Comparison of ENCODE assay signal across 9 mouse cellular contexts in genomic region chr3:37712501-37712900, GRCm38 (mm10). TPM values are rescaled to one million over a fixed set of nuclear protein-coding genes. Genes with fewer than 3 reads are reported as not detected.
DNase-seq lines count a peak whose midpoint lies in the region; ATAC-seq and TF ChIP-seq lines count a peak whose summit lies in the region.
"Had no signal": no experiment of that assay in that cellular context is flagged by ENCODE, and none has a peak within 500 bp of the region (broad histone marks: within the 10 kb centered on the region; RNA-seq: fewer than 3 reads in every experiment).

No protein-coding gene starts in this region.

- H3K4me3 ChIP-seq in heart, adult 2 months: no peak overlapping the region
- no peak overlapping the region for H3K4me3 ChIP-seq in heart, embryonic 12.5 days
- H3K4me3 ChIP-seq in cerebellum, adult 2 months (replicated peaks; ENCODE audit: insufficient read depth, low read depth, low read length): no peak overlapping the region
- H3K4me3 ChIP-seq in heart, postnatal 0 days (ENCODE audit: low read depth, low read length): no peak overlapping the region
- H3K4me3 ChIP-seq in lung, postnatal 0 days (ENCODE audit: low read depth, low read length): no peak overlapping the region
- H3K4me3 ChIP-seq: midbrain, embryonic 12.5 days had no signal

- no peak overlapping the region; the same call in 1 of the 2 replicates for H3K27ac ChIP-seq in heart, adult 2 months
- no peak overlapping the region for H3K27ac ChIP-seq in heart, embryonic 12.5 days (ENCODE audit: poor library complexity, severe bottlenecking)
- H3K27ac ChIP-seq in cerebellum, adult 2 months (ENCODE audit: insufficient read depth, low read length): no peak overlapping the region
- H3K27ac ChIP-seq in heart, postnatal 0 days (ENCODE audit: low read depth): 0 out of 2 replicates have a peak overlapping the region, but pooled peaks have one; percentile 3
- H3K27ac ChIP-seq in lung, postnatal 0 days (ENCODE audit: low read length): no peak overlapping the region
- H3K27ac ChIP-seq: midbrain, embryonic 12.5 days had no signal

- no peak for TF ChIP-seq POLR2A in heart, adult 2 months (IDR thresholded peaks at IDR 0.05; ENCODE audit: insufficient read depth, low read depth, low read length)
- no peak for TF ChIP-seq POLR2A in cerebellum, adult 2 months (IDR thresholded peaks at IDR 0.05; ENCODE audit: borderline replicate concordance, insufficient read depth, low read length)

- DNase-seq in heart, adult 2 months: peak; percentile 66 to 75
- DNase-seq in cerebellum, adult 2 months: peak; percentile 71 to 75
- no peak for DNase-seq in heart, postnatal 0 days (ENCODE audit: low spot score)
- peak; percentile 60 for DNase-seq in lung, postnatal 0 days (ENCODE audit: low spot score)
- DNase-seq in frontal cortex, postnatal 36 days (ENCODE audit: low spot score in 2 of 2): no peak
- DNase-seq in layer of hippocampus, adult 9-10 months (ENCODE audit: low spot score): no peak

- 30% methylated on average over 9 of the region's 9 CpGs for WGBS in heart, adult 2 months
- 34% methylated on average over 9 of the region's 9 CpGs for WGBS in heart, embryonic 12.5 days
- 9% methylated on average over 9 of the region's 9 CpGs for WGBS in cerebellum, adult 2 months
- 14% methylated on average over 9 of the region's 9 CpGs for WGBS in heart, postnatal 0 days
- 25% methylated on average over 9 of the region's 9 CpGs for WGBS in lung, postnatal 0 days

- intact Hi-C loops in heart, adult 2 months (cut with DNase I): no loop called here

- no peaks in the 10 kb centered on the region for H3K79me2 ChIP-seq in heart, adult 2 months (replicated peaks; ENCODE audit: control insufficient read depth, insufficient read depth, low read length)

- TF ChIP-seq EP300 in heart, adult 2 months (IDR thresholded peaks at IDR 0.05; ENCODE audit: insufficient read depth, low read depth, low read length): no peak
- TF ChIP-seq EP300 in heart, postnatal 0 days (IDR thresholded peaks at IDR 0.05; ENCODE audit: low read depth): no peak
- TF ChIP-seq EP300 in lung, postnatal 0 days (IDR thresholded peaks at IDR 0.05): no peak

- ATAC-seq in heart, embryonic 12.5 days (ENCODE audit: insufficient number of reproducible peaks, low FRiP score): no peak
- no peak for ATAC-seq in heart, postnatal 0 days (ENCODE audit: insufficient read depth, low read depth)
- ATAC-seq in lung, postnatal 0 days: peak; percentile 49
- ATAC-seq in megakaryocyte progenitor cell, adult 5-6 weeks (replicated peaks; ENCODE audit: poor library complexity): no peak

- TF ChIP-seq CTCF in heart, adult 2 months (IDR thresholded peaks at IDR 0.05): no peak
- no peak for TF ChIP-seq CTCF in cerebellum, adult 2 months (IDR thresholded peaks at IDR 0.05; ENCODE audit: borderline replicate concordance, insufficient read depth, low read depth, low read length)
- TF ChIP-seq CTCF in heart, postnatal 0 days (IDR thresholded peaks at IDR 0.05; ENCODE audit: low read depth): no peak
- TF ChIP-seq CTCF in lung, postnatal 0 days (IDR thresholded peaks at IDR 0.05): no peak

- no peaks in the 10 kb centered on the region for H3K27me3 ChIP-seq in heart, adult 2 months (ENCODE audit: control insufficient read depth, insufficient read depth, low read length)
- H3K27me3 ChIP-seq in heart, embryonic 12.5 days (replicated peaks): peaks cover 12% of the 10 kb centered on the region
- H3K27me3 ChIP-seq in cerebellum, adult 2 months (ENCODE audit: control insufficient read depth, insufficient read depth, low read length): no peaks in the 10 kb centered on the region
- H3K27me3 ChIP-seq in heart, postnatal 0 days (ENCODE audit: control insufficient read depth, insufficient read depth, low read length): no peaks in the 10 kb centered on the region
- no peaks in the 10 kb centered on the region for H3K27me3 ChIP-seq in lung, postnatal 0 days (replicated peaks; ENCODE audit: insufficient read depth, low read length)
- H3K27me3 ChIP-seq: midbrain, embryonic 12.5 days had no signal

- no peak overlapping the region for H3K4me2 ChIP-seq in heart, embryonic 12.5 days
- H3K4me2 ChIP-seq in heart, postnatal 0 days (ENCODE audit: low read depth, low read length): no peak overlapping the region
- H3K4me2 ChIP-seq in lung, postnatal 0 days (replicated peaks; ENCODE audit: low read depth, low read length): no peak overlapping the region
- H3K4me2 ChIP-seq: midbrain, embryonic 12.5 days had no signal

- no peak overlapping the region for H3K9ac ChIP-seq in heart, adult 2 months (ENCODE audit: low read depth, low read length)
- H3K9ac ChIP-seq in heart, embryonic 12.5 days: no peak overlapping the region
- H3K9ac ChIP-seq in heart, postnatal 0 days (replicated peaks; ENCODE audit: low read depth, low read length): no peak overlapping the region
- no peak overlapping the region for H3K9ac ChIP-seq in lung, postnatal 0 days (replicated peaks; ENCODE audit: low read depth)
- H3K9ac ChIP-seq: midbrain, embryonic 12.5 days had no signal

- H3K9me3 ChIP-seq in heart, embryonic 12.5 days (replicated peaks): peaks cover 6% of the 10 kb centered on the region; the same call in 1 of the 2 replicates
- H3K9me3 ChIP-seq in heart, postnatal 0 days (replicated peaks; ENCODE audit: control insufficient read depth, low read length): no peaks in the 10 kb centered on the region
- H3K9me3 ChIP-seq in lung, postnatal 0 days (ENCODE audit: low read length): no peaks in the 10 kb centered on the region
- H3K9me3 ChIP-seq: midbrain, embryonic 12.5 days had no signal

- H3K36me3 ChIP-seq in heart, adult 2 months (ENCODE audit: control insufficient read depth, insufficient read depth, low read length): no peaks in the 10 kb centered on the region
- no peaks in the 10 kb centered on the region for H3K36me3 ChIP-seq in heart, embryonic 12.5 days
- H3K36me3 ChIP-seq in heart, postnatal 0 days (replicated peaks; ENCODE audit: control insufficient read depth, insufficient read depth, low read length): no peaks in the 10 kb centered on the region
- H3K36me3 ChIP-seq in lung, postnatal 0 days (ENCODE audit: insufficient read depth, low read length): no peaks in the 10 kb centered on the region
- H3K36me3 ChIP-seq: midbrain, embryonic 12.5 days had no signal

- H3K4me1 ChIP-seq in heart, adult 2 months (ENCODE audit: control insufficient read depth, insufficient read depth, low read length): no peaks in the 10 kb centered on the region
- H3K4me1 ChIP-seq in heart, embryonic 12.5 days (replicated peaks): peaks cover 9% of the 10 kb centered on the region; the same call in 1 of the 2 replicates
- peaks cover 5% of the 10 kb centered on the region; the same call in 1 of the 2 replicates for H3K4me1 ChIP-seq in cerebellum, adult 2 months (ENCODE audit: control insufficient read depth, insufficient read depth, low read length)
- H3K4me1 ChIP-seq in heart, postnatal 0 days (ENCODE audit: control insufficient read depth, insufficient read depth): no peaks in the 10 kb centered on the region
- no peaks in the 10 kb centered on the region for H3K4me1 ChIP-seq in lung, postnatal 0 days (ENCODE audit: insufficient read depth, low read depth, low read length)

RNA-seq across cellular contexts. Expression of gene Gm5148, which starts 11.8 kb away (rescaled TPM):
- total RNA-seq in heart, adult 2 months (2021): under 1 TPM in 1 of 2 experiments, not detected in 1; 0.25 TPM
- polyA plus RNA-seq in heart, adult 2 months (2012; rRNA removed): 0.44 and 0.57 TPM in 2 replicates
- 1.5 and 1.8 TPM in 2 replicates for polyA plus RNA-seq in heart, embryonic 12.5 days (2016; fragmentation: Nextera tagmentation; extraction: Ambion mirVana)
- 17.5 and 18.4 TPM in 2 replicates for polyA plus RNA-seq in cerebellum, adult 2 months (2012; rRNA removed)
- not detected in 2 replicates for total RNA-seq in heart, postnatal 0 days (2014; rRNA removed; ENCODE audit: low replicate concordance)
- polyA plus RNA-seq in heart, postnatal 0 days (2015; fragmentation: Nextera tagmentation; extraction: Ambion mirVana): 1.8 and 2.0 TPM in 2 replicates
- 10.1 and 11.7 TPM in 2 replicates for polyA plus RNA-seq in lung, postnatal 0 days (2015; fragmentation: Nextera tagmentation; extraction: Ambion mirVana)
- total RNA-seq in megakaryocyte progenitor cell, adult 5-6 weeks (2015): 0.39 and 0.52 TPM in 2 replicates
- 20.9 and 25.2 TPM in 2 replicates for total RNA-seq in megakaryocyte progenitor cell, adult 5-6 weeks (2017)

Comparison
In these comparisons a context has a peak if more than half of its experiments do, and no peak if none do; other contexts are left out.
1. DNase-seq: peak in heart, adult 2 months (2 of 2), cerebellum, adult 2 months (2 of 2) and lung, postnatal 0 days (single experiment); none in heart, postnatal 0 days (single experiment), frontal cortex, postnatal 36 days (0 of 2) and layer of hippocampus, adult 9-10 months (single experiment).